Mouse (Mus musculus): ENCODE measurements around the gene Ctcfl. TPM values are rescaled to one million over a fixed set of nuclear protein-coding genes. Genes with fewer than 3 reads are reported as not detected.
A peak's percentile ranks its signal among the peaks of the same experiment; 100 is the strongest.

Ctcfl gene
- not detected for total RNA-seq (2021)
- long read RNA-seq, experiment 1, result 0 reads
- long read RNA-seq, experiment 2, partial matches to known transcripts, result 0 of 1 reads
- long read RNA-seq, experiment 2, other reads (novel, unspliced or antisense), result 1 of 1 reads

- no peak for DNase-seq (ENCODE audit: low spot score in 2 of 2)
Measured at GRCm38 (mm10) chr2:173119023-173119944, at the start of gene Ctcfl. TSS of gene Ctcfl (minus strand) at chr2:173119525.

GRCm38 (mm10) chr2:173168411-173168851 lies 49.1 kb upstream of the Ctcfl start:
- no peak for DNase-seq (ENCODE audit: low spot score in 2 of 2)

- DNase-seq (ENCODE audit: low spot score in 2 of 2), result no peak
Measured at GRCm38 (mm10) chr2:173165357-173165756, 46.0 kb upstream of the Ctcfl start.

GRCm38 (mm10) chr2:173164946-173165345 lies 45.6 kb upstream of the Ctcfl start:
- no peak for DNase-seq (ENCODE audit: low spot score in 2 of 2)

- DNase-seq (ENCODE audit: low spot score in 2 of 2), result no peak
Measured at GRCm38 (mm10) chr2:173164358-173164757, 45.0 kb upstream of the Ctcfl start.

- DNase-seq (ENCODE audit: low spot score in 2 of 2), result no peak
Measured at GRCm38 (mm10) chr2:173163380-173163779, 44.1 kb upstream of the Ctcfl start.

- DNase-seq (ENCODE audit: low spot score in 2 of 2), result peak; percentile 53 to 58
Measured at GRCm38 (mm10) chr2:173159354-173160311, 40.3 kb upstream of the Ctcfl start.

GRCm38 (mm10) chr2:173158390-173159055 lies 39.2 kb upstream of the Ctcfl start:
- DNase-seq (ENCODE audit: low spot score in 2 of 2), result no peak

GRCm38 (mm10) chr2:173157871-173158270 lies 38.5 kb upstream of the Ctcfl start:
- DNase-seq (ENCODE audit: low spot score in 2 of 2), result no peak

- DNase-seq (ENCODE audit: low spot score in 2 of 2), result no peak
Measured at GRCm38 (mm10) chr2:173157376-173157775, 38.1 kb upstream of the Ctcfl start.

GRCm38 (mm10) chr2:173156923-173157322 lies 37.6 kb upstream of the Ctcfl start:
- no peak for DNase-seq (ENCODE audit: low spot score in 2 of 2)

GRCm38 (mm10) chr2:173155907-173156306 lies 36.6 kb upstream of the Ctcfl start:
- no peak for DNase-seq (ENCODE audit: low spot score in 2 of 2)

- DNase-seq (ENCODE audit: low spot score in 2 of 2), result no peak
Measured at GRCm38 (mm10) chr2:173154962-173155361, 35.6 kb upstream of the Ctcfl start.

GRCm38 (mm10) chr2:173154513-173154912 lies 35.2 kb upstream of the Ctcfl start:
- DNase-seq (ENCODE audit: low spot score in 2 of 2), result no peak

- DNase-seq (ENCODE audit: low spot score in 2 of 2), result no peak
Measured at GRCm38 (mm10) chr2:173153266-173153665, 33.9 kb upstream of the Ctcfl start.

GRCm38 (mm10) chr2:173152436-173153151 lies 33.3 kb upstream of the Ctcfl start, which contains the start of gene Pck1:
TSS of gene Pck1 (plus strand) at chr2:173153048.
- DNase-seq (ENCODE audit: low spot score in 2 of 2), result peak in 1 of 2 experiments; percentile 41

GRCm38 (mm10) chr2:173151784-173152284 lies 32.5 kb upstream of the Ctcfl start:
- no peak for DNase-seq (ENCODE audit: low spot score in 2 of 2)

GRCm38 (mm10) chr2:173151352-173151751 lies 32.0 kb upstream of the Ctcfl start:
- no peak for DNase-seq (ENCODE audit: low spot score in 2 of 2)

GRCm38 (mm10) chr2:173148001-173148400 lies 28.7 kb upstream of the Ctcfl start:
- no peak for DNase-seq (ENCODE audit: low spot score in 2 of 2)

GRCm38 (mm10) chr2:173146728-173147127 lies 27.4 kb upstream of the Ctcfl start:
- DNase-seq (ENCODE audit: low spot score in 2 of 2), result no peak

Data from adrenal gland, adult 18-20 months (tissue).